21 mouse cellular contexts compared by ENCODE assay signal in the genomic region with DNA sequence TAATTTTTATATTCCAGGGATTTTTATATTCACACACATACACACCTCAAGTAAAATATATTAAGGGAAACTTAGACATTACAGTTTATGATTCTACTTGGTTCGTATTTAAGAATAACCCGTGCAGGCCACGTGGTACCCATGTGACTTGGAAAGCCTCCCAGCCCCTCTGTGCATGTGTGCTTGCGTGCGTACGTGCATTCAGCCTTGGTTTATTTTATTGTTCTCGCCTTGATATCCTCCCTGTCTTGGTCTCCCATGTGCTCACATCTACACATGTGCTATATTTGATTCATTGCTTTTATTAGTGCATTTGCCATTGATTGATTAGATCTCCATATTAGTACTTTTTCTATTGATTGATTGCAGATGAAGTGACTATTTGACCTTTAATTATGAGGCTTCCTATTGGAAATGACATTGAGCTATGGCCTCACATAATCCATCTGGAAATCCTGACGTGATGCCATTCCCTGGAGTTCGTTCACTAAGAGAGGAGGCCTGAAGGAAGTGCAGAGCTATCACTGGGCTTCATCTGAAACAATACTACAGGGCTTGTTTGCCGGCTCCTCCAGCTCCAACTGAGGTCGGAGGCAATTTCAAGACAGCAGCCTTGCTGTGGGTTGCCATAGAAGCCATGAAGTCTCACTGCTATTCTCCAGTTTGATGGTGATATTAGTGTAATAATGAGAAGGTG.
"Had no signal": no experiment of that assay in that cellular context is flagged by ENCODE, and none has a peak within 500 bp of the region (broad histone marks: within the 10 kb centered on the region; RNA-seq: fewer than 3 reads in every experiment).

No protein-coding gene starts in this region.

- DNase-seq: kidney, adult 18-20 months; kidney, adult 9 months; kidney, postnatal 14 days; kidney, postnatal 4 days; left cerebral cortex, postnatal 4 days; liver; lung, adult 18-20 months; lung, postnatal 10 days; lung, postnatal 36 days; thymus, adult 2 months; thymus, postnatal 14 days; thymus, postnatal 4 days had no signal

- H3K36me3 ChIP-seq: liver, embryonic 12.5 days; liver, embryonic 15.5 days; lung, embryonic 15.5 days had no signal

- H3K27me3 ChIP-seq: limb, embryonic 13.5 days; liver, embryonic 12.5 days; liver, embryonic 15.5 days; lung, embryonic 15.5 days; midbrain, embryonic 13.5 days had no signal

- H3K4me2 ChIP-seq: limb, embryonic 13.5 days; liver, embryonic 12.5 days; liver, embryonic 15.5 days; lung, embryonic 15.5 days; midbrain, embryonic 13.5 days had no signal

- H3K4me1 ChIP-seq: liver, embryonic 12.5 days; liver, embryonic 15.5 days; lung, embryonic 15.5 days had no signal

- H3K9me3 ChIP-seq: limb, embryonic 13.5 days; liver, embryonic 12.5 days; liver, embryonic 15.5 days; lung, embryonic 15.5 days; megakaryocyte, embryonic 14.5 days; midbrain, embryonic 10.5 days; midbrain, embryonic 13.5 days had no signal

- H3K4me3 ChIP-seq: limb, embryonic 13.5 days; liver, embryonic 12.5 days; liver, embryonic 15.5 days; lung, embryonic 15.5 days; megakaryocyte, embryonic 14.5 days; midbrain, embryonic 10.5 days; midbrain, embryonic 13.5 days; myocyte had no signal

- H3K9ac ChIP-seq: limb, embryonic 13.5 days; liver, embryonic 12.5 days; liver, embryonic 15.5 days; lung, embryonic 15.5 days; midbrain, embryonic 13.5 days had no signal

- ATAC-seq: liver, embryonic 12.5 days; midbrain, embryonic 13.5 days; midbrain, embryonic 16.5 days had no signal

- H3K27ac ChIP-seq: limb, embryonic 13.5 days; liver, embryonic 12.5 days; liver, embryonic 15.5 days; lung, embryonic 15.5 days; midbrain, embryonic 10.5 days; midbrain, embryonic 13.5 days had no signal
